Mouse (Mus musculus) spleen, adult 2 months (tissue): ENCODE measurements around the gene 4931428L18Rik. TPM values are rescaled to one million over a fixed set of nuclear protein-coding genes. Genes with fewer than 3 reads are reported as not detected.

Source experiments
- DNase-seq, 2 experiments: peaks; one replicate each; pipeline versions ENCODE4 v3.0.0 to v3.0.0-alpha.2; 2012 to 2021; ENCODE audit warnings: low spot score in 2 of 2, low read depth in 1 of 2
- H3K27ac ChIP-seq: fragments of 200-500 bp; 2 replicates; pipeline ENCODE4 v1.5.1; 2012; ENCODE audit warnings: low read length, inconsistent platforms; ENCODE audit not compliant: insufficient read depth
- H3K27me3 ChIP-seq: fragments of 200-500 bp; 2 replicates; pipeline ENCODE4 v1.6.1; 2012; ENCODE audit warnings: mild to moderate bottlenecking, moderate library complexity, low read length, inconsistent platforms; ENCODE audit not compliant: control insufficient read depth, insufficient read depth
- H3K36me3 ChIP-seq: fragments of 200-500 bp; 2 replicates; pipeline ENCODE4 v1.6.1; 2012; ENCODE audit warnings: mild to moderate bottlenecking, low read length, inconsistent platforms; ENCODE audit not compliant: control insufficient read depth, insufficient read depth
- H3K4me1 ChIP-seq: fragments of 200-500 bp; 2 replicates; pipeline ENCODE4 v1.6.1; 2011; ENCODE audit warnings: inconsistent platforms; ENCODE audit not compliant: control insufficient read depth, insufficient read depth, insufficient read length
- H3K4me3 ChIP-seq: fragments of 200-500 bp; 2 replicates; pipeline ENCODE4 v1.5.1; 2011; ENCODE audit warnings: mild to moderate bottlenecking, inconsistent platforms; ENCODE audit not compliant: insufficient read depth, insufficient read length; ENCODE audit errors: extremely low read depth
- CTCF ChIP-seq: fragments of 200-500 bp; IDR thresholded peaks from 2 replicates; pipeline ENCODE4 v1.5.1; 2011; ENCODE audit warnings: mild to moderate bottlenecking, inconsistent platforms; ENCODE audit not compliant: insufficient read depth, insufficient read length, insufficient replicate concordance; ENCODE audit errors: extremely low read depth
- POLR2A ChIP-seq: fragments of 200-500 bp; IDR thresholded peaks from 2 replicates; pipeline ENCODE4 v1.6.1; 2011; ENCODE audit warnings: low read depth, low read length, inconsistent platforms
- WGBS: fragments of 180-500 bp; shearing (Covaris S2); methylation state at CpG from one replicate; pipeline ENCODE4 v1.1.7; 2018; 5-methylcytosine and 5-hydroxymethylcytosine counted together
- polyA plus RNA-seq: library from polyadenylated mRNA; depleted of rRNA; stranded (reverse); fragments of >200 nt; gene quantifications from 2 replicates; pipeline ENCODE4 v1.2.3, GENCODE M21; 2012

4931428L18Rik gene
- polyA plus RNA-seq, 1 experiment: not detected

DNA sequence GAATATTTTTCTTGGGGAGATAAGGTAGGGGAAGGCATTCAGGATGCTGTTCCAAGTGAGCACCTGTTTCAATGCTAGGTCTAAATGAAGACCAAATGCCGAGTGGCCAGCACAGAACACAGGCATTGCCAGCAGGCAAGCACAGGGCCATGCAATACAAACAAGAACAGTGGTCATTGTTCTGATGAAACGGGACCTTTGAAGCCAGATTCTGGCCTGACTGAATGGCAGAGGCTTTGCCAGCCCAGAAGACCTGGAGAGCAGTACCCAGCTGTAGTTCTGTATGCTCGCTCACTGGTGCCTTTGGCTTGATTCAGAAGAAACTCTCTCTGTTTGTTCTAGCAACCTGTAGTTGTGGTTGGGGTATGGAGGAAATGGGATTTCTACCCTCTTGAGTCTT lies 47.1 kb downstream of the 4931428L18Rik start:
- 86% methylated on average over 3 of the region's 3 CpGs for WGBS
- no peak overlapping the region for H3K4me3 ChIP-seq
- no peak for DNase-seq
- H3K36me3 ChIP-seq: no peaks in the 10 kb centered on the region
- no peaks in the 10 kb centered on the region for H3K27me3 ChIP-seq
- H3K4me1 ChIP-seq: no peaks in the 10 kb centered on the region
- H3K27ac ChIP-seq: no peak overlapping the region
- TF ChIP-seq CTCF (no peak), POLR2A (no peak)

DNA sequence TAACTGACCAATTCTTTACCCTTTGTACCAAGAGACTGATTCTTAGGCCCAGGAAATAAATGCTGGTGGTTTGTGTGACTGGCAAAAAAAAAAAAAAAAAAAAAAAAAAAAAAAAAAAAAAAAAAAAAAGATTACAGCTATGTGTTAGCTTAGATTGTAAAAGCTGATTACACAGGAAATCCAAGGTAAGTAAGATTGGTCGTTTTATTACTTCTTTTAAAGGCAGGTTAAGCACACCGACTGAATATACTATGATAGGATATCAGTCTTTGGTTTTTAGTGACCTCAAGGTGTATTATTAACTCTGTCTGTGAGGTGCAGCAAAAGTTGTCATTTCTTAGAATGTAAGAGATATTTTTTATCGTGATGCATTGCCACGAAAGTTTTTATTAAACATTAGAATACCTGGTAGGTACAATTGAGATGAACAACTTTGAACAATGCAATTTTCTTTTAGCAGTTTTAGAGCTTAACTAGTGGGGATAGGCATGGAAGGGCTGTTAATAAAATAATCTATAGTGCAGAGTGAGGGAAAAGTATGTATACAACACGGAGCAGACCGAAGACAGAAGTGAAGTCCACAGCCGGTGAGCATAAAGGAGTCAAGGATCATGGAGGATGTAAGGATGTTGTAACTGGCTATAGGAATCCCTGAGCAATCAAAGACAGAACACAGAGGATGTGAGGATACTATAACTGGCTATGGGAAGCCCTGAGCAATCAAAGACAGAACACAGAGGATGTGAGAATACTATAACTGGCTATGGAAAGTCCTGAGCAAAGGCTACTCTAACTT lies 57.0 kb downstream of the 4931428L18Rik start:
- Histone ChIP-seq H3K27me3 (no peaks in the 10 kb centered on the region), H3K36me3 (no peaks in the 10 kb centered on the region), H3K4me3 (no peak overlapping the region), H3K27ac (no peak overlapping the region), H3K4me1 (no peaks in the 10 kb centered on the region)
- no peak for DNase-seq
- 77% methylated on average over 7 of the region's 7 CpGs for WGBS
- TF ChIP-seq CTCF (no peak), POLR2A (no peak)

DNA sequence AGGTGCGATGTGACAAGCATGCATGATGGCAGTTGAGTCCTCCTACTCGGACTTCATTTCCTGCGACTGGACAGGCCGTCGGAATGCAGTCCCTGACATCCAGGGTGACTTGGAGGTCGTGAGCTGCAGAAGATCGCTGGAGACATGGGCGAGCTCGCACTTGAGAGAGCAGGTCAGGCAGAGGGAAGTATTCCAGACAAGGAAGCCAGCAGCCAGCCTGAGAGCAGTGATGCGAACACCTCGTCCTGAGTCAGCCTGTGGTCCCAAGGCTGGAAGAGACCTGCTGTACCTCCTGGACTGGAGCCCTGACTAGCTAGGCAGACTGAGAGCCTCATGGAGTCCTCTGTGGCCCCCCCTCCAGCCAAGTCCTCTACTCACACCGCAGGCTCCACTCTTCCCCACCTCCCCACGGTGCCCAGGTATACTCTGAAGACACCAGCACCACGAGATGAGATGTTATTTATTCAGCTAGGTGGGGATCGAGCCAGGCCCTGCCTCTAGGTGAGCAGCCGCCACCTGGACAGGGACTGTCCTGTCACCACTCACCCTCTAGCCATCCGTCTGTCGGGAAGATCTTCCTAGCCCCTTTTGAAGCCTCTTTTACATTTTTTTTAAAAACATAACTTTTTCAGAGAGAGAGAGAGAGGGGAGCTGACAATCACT lies 57.8 kb downstream of the 4931428L18Rik start:
- no peaks in the 10 kb centered on the region for H3K4me1 ChIP-seq
- no peak overlapping the region for H3K4me3 ChIP-seq
- TF ChIP-seq POLR2A (no peak), CTCF (no peak)
- no peaks in the 10 kb centered on the region for H3K27me3 ChIP-seq
- DNase-seq: no peak
- WGBS: 89% methylated on average over 18 of the region's 18 CpGs
- no peak overlapping the region for H3K27ac ChIP-seq
- H3K36me3 ChIP-seq: no peaks in the 10 kb centered on the region

DNA sequence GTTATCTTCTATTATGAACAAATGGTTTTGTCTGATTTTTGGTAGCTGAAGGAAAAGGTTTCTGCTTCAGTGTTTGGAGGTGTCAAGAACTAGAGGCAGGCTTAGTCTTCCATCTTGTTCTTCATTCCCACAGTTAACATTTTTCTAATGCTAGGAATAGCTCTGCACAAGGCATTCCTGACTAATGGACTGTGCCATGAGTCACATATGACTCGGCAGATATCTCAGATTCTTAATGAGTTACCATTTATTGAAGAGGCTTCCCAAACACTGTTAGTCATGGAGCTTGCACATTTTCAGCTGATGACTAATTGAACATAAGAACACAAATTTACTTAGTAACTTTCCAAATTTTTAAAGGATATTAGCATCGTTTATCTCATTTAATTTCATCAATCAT lies 65.6 kb downstream of the 4931428L18Rik start:
- TF ChIP-seq CTCF (no peak), POLR2A (no peak)
- H3K27ac ChIP-seq: no peak overlapping the region
- no peaks in the 10 kb centered on the region for H3K27me3 ChIP-seq
- DNase-seq: no peak
- H3K4me3 ChIP-seq: no peak overlapping the region
- no peaks in the 10 kb centered on the region for H3K36me3 ChIP-seq
- H3K4me1 ChIP-seq: no peaks in the 10 kb centered on the region
- 77% methylated on average over 2 of the region's 2 CpGs for WGBS

DNA sequence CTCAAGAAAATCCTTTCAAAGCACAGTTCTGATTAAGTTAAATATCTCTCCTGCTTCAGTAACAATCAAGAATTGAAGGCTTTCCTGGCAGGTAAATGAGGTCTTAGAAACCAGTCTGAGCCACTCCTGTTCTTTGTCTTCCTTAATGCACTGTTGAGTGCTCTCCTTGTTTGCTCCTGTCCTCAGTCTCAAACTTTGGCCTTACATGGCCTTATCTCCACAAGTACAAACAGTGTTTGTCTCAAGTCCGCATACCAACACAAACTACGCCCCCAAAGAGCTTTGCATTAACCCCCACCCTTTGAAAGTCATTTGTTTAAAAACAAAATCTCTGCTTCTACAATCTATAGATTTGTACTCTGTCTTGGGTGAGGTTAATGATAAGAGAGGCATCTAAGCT lies 66.3 kb downstream of the 4931428L18Rik start:
- Histone ChIP-seq H3K36me3 (no peaks in the 10 kb centered on the region), H3K4me3 (no peak overlapping the region), H3K27ac (no peak overlapping the region), H3K27me3 (no peaks in the 10 kb centered on the region), H3K4me1 (no peaks in the 10 kb centered on the region)
- TF ChIP-seq POLR2A: no peak
- TF ChIP-seq CTCF: no peak
- DNase-seq: no peak
- 81% methylated on average over 2 of the region's 2 CpGs for WGBS

DNA sequence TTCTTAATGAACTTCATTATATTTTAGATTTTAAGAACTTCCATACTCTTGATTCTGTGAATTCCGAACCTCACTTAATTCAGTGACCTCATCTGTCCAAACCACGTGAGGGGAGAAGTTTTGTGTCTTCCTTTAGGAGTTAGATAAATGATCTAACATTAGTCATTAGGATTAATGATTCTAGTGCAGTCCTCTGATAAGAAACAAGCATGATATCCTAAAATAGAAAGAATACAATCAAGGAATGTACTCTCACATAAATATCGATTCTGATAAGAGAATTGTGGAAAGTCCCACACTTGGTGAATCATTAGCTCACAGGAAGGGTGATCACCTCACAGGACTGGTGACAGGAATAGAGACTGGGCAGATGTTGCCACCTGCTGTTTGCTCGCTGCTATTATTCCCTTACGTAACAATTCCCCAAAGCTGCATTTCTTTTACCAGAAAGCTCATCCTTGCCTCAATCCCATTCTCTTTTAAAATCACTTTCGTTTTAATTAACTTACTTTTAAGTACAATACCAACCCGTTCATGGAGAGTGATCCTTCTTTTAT lies 68.6 kb downstream of the 4931428L18Rik start:
- TF ChIP-seq POLR2A (no peak), CTCF (0 out of 2 replicates have a peak, but pooled peaks have one; percentile 42)
- WGBS: 14% methylated on average over 7 of the region's 7 CpGs
- no peaks in the 10 kb centered on the region for H3K36me3 ChIP-seq
- H3K27ac ChIP-seq: no peak overlapping the region
- no peak overlapping the region for H3K4me3 ChIP-seq
- no peaks in the 10 kb centered on the region for H3K4me1 ChIP-seq
- H3K27me3 ChIP-seq: no peaks in the 10 kb centered on the region
- DNase-seq: peak in 1 of 2 experiments; percentile 4
